Mouse (Mus musculus) adrenal gland, postnatal 36 days (tissue): Measurements from ENCODE around the gene Ccdc150. TPM values are rescaled to one million over a fixed set of nuclear protein-coding genes. Genes with fewer than 3 reads are reported as not detected.

ENCODE experiments used
- total RNA-seq, 2 experiments: library from RNA; stranded (reverse); gene quantifications; 2 replicates each; pipeline ENCODE4 v1.2.3; 2021

Ccdc150 gene
- total RNA-seq, 2 experiments from 2014 or later: 0.10 TPM; not detected in 1

Other genes starting within 250 kb of the Ccdc150 start
- 10 to 100 TPM in 1 of 2 experiments, 1 to 10 TPM in 1; 9.5 to 11.6 TPM for gene Hecw2, start 55.5 kb upstream of the Ccdc150 start, total RNA-seq
- 10 to 100 TPM; 16.9 to 23.4 TPM for gene Gtf3c3, start 188.3 kb downstream of the Ccdc150 start, total RNA-seq